Mouse (Mus musculus): Measurements from ENCODE around the gene Ergic1.

Ergic1 gene

GRCm38 (mm10) chr17:26625521-26626010 is 64.3 kb downstream of the Ergic1 start:
- DNase-seq (ENCODE audit: low read depth, low spot score): no peak

- DNase-seq (ENCODE audit: low read depth, low spot score): no peak
Measured at GRCm38 (mm10) chr17:26628479-26628878, 67.2 kb downstream of the Ergic1 start.

GRCm38 (mm10) chr17:26628936-26629335 is 67.6 kb downstream of the Ergic1 start:
- no peak for DNase-seq (ENCODE audit: low read depth, low spot score)

DNA sequence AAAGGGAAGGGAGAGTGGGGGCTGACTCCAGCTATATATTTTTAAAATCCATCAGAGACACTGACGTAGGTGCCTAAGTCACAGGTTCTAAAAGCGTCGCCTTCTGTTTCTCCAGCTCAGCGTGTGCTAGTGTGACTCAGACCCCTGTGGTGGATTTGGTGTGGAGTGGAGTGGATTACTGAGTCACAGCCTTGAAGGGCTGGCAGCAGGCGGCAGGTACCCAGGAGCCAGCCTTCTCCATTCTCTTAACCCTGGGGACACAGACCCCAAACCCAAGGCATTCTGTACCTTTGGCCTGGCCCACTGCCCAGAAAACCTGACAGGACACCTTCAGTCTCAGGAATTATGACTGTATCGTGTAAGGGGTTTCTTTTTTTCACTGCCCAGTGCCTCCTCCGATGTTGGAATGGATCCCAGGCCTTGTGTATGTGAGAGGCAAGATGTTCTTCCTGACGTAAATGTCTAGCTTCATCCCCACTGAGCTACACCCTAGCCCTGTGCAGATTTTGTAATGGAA is 70.6 kb downstream of the Ergic1 start:
- no peak for DNase-seq (ENCODE audit: low read depth, low spot score)

- DNase-seq (ENCODE audit: low read depth, low spot score): no peak
Measured at GRCm38 (mm10) chr17:26633186-26633585, 71.9 kb downstream of the Ergic1 start.

DNA sequence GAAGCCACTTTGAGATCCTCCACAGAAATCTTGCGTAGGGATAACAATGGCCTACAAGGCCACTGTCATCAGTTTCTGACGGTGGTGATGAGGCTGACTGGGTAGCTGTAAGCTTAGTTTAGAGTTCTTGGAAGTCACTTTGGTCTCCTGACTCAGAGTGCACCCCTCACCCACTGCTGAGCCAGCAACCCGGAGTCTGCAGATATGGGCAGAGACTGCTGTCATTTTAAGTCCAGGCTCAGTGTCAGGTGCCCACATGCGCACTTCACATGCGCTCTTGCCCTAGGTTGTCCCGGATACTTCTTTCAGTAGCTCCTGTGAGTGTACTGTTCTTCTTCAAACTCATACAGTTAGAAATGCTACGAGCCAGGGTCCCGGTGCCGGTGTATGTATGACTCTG is 72.6 kb downstream of the Ergic1 start:
- DNase-seq (ENCODE audit: low read depth, low spot score): no peak

DNA sequence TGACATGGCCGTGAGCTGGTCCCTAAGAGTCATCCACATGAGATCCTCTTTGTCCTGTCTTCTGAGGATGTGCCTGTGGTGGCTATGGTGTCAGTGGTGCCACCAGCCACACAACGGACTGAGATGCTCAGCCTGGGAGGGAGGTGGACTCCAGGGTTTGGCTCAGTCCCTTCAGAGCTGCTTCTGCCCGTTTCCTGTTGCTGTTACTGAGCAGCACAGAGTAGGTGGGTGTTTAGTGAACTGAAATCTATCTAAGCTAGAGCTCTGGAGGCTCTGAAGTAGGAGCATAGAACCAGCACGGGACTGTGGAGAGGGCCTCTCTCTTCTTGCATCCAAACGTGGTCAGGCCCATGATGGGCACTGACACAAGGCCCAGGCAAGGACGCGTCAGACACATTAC is 73.2 kb downstream of the Ergic1 start:
- no peak for DNase-seq (ENCODE audit: low read depth, low spot score)

GRCm38 (mm10) chr17:26635951-26636350 is 74.7 kb downstream of the Ergic1 start:
- DNase-seq (ENCODE audit: low read depth, low spot score): no peak

GRCm38 (mm10) chr17:26637851-26638250 is 76.6 kb downstream of the Ergic1 start:
- DNase-seq (ENCODE audit: low read depth, low spot score): no peak

DNA sequence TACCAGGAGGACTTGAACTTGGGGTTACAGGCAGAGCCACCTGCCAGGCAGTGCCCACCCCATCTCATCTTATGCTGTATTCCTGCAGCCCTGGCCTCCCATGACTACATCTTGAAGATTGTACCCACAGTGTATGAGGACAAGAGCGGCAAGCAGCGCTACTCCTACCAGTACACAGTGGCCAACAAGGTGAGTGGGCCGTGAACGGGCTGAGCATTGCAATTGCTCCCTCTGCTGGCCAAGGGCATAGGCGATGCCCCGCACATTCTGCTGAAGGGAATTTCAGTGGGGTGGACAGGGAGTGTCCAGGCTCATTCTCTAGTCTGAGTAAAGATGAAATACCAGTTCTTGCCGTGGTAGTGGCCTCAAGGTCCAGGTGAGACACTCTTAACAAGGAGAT is 77.4 kb downstream of the Ergic1 start:
- peak; percentile 51 for DNase-seq (ENCODE audit: low read depth, low spot score)

GRCm38 (mm10) chr17:26639791-26640190 is 78.5 kb downstream of the Ergic1 start:
- no peak for DNase-seq (ENCODE audit: low read depth, low spot score)

- DNase-seq (ENCODE audit: low read depth, low spot score): no peak
Measured at GRCm38 (mm10) chr17:26640286-26640740, 79.0 kb downstream of the Ergic1 start.

DNA sequence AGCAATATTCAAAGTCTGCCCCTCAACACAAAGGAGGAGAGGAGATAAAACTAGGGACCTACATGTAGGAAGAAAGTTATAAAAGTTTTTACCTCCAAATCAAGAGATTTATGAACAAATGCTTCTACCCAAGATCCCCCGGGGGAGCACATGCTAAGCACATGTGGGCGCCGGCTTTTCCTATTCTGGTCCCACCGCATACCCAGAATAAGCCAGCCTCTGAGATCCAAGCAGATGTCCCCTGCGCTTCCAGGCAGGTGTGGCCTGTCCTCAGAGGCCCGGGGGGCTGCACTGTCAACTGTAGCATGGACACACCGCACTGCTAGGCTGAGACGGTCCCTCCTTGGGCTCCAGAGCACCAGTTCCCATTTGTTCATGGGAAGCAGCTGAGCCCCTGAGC is 82.2 kb downstream of the Ergic1 start:
- no peak for DNase-seq (ENCODE audit: low read depth, low spot score)

- no peak for DNase-seq (ENCODE audit: low read depth, low spot score)
Measured at GRCm38 (mm10) chr17:26643993-26644392, 82.7 kb downstream of the Ergic1 start.

GRCm38 (mm10) chr17:26644509-26645410 is 83.5 kb downstream of the Ergic1 start:
- no peak for DNase-seq (ENCODE audit: low read depth, low spot score)

GRCm38 (mm10) chr17:26645411-26645854 is 84.1 kb downstream of the Ergic1 start:
- DNase-seq (ENCODE audit: low read depth, low spot score): no peak

- DNase-seq (ENCODE audit: low read depth, low spot score): no peak
Measured at GRCm38 (mm10) chr17:26647283-26647682, 86.0 kb downstream of the Ergic1 start.

- no peak for DNase-seq (ENCODE audit: low read depth, low spot score)
Measured at GRCm38 (mm10) chr17:26649565-26649964, 88.3 kb downstream of the Ergic1 start.

DNA sequence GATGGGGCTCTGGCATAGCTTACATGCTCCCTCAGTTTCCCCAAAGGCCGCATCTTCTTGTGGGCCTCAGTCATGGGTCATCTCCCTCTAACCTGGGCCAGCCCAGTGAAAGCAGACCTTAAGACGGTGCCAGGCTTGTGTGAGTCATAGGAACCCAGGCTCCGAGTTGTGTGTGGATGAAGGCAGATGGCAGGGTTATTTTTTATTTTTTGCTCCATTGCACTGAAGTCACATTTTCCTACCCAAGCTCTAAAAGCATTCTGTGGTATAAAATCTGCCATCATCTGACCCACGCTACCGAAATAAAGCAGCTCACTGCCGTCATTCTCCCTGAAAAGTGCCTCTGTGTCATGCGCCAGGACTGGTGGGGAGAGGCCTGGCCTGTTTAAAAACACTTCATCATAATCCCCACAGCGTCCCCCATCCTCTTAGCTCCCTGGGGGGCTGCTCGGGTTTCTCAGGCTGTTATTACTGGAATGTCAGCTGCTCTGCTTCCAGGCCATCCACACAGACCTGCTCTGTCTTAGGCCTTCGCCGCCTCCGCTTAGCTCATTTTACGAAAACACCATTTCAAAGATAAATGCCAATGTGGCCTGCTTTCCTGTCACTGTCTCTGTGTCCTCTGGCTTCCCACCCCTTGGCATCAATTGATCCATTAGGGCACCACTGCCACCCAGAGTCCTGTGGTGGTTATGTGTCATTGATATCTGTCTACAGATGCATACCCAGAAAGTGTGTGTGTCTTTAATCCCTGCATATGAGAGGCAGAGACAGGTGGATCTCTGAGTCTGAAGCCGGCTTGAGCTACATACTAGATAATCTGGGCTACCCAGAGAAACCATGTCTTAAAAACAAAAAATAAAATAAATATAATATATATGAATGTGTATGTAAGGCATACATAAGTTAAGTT is 89.4 kb downstream of the Ergic1 start:
- no peak for DNase-seq (ENCODE audit: low read depth, low spot score)

DNA sequence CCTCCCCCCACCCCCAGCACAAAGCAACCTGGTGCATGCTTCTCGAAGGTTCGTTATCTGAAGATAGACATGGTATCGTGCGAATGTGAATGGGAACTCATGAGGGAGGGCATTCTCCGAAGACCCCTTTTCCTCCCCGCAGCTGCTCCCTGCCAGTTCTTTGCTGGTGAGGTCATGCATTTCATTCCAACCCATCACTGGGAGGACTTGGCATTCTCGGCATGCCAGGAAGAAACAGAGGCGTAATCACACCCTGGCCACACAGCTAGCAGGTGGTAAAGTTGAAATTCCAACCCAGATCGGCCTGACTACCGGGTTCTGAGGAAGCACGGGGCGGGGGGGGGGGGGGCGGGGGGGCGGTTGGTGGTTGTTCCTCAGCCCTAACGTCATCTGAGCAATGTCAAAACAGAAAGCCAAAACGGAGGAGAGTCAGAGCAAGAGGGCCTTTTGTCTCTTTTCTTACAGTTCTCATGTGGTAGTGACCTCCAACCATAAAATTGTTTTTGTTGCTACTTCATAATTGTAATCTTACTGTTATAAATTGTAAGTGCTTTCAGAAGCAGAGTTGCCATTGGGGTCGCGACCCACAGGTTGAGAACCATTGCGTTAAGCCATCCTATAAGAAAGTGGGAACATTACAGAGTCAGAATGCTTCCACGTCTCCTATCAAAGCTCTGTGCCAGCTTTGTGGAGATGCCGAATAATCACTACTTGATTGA is 97.7 kb downstream of the Ergic1 start:
- no peak for DNase-seq (ENCODE audit: low read depth, low spot score)

DNA sequence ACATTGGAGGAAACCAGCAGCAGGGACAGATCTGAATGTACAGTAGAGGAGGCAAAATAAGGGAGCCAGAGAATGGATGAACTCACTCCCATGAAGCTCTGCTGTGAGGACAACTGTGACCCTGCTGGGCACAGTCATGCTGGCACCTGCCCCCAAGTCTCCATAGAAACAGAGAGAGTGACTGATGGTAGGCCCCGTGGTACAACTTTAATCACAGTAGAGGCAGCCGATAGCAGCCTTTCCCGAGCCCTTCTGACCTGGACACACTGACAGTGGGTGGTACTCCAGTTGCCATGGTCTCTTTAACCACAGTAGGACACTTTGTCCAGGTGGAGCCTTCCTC is 98.3 kb downstream of the Ergic1 start:
- no peak for DNase-seq (ENCODE audit: low read depth, low spot score)
